Comparison of ENCODE assay signal across 22 mouse cellular contexts in the genomic region with DNA sequence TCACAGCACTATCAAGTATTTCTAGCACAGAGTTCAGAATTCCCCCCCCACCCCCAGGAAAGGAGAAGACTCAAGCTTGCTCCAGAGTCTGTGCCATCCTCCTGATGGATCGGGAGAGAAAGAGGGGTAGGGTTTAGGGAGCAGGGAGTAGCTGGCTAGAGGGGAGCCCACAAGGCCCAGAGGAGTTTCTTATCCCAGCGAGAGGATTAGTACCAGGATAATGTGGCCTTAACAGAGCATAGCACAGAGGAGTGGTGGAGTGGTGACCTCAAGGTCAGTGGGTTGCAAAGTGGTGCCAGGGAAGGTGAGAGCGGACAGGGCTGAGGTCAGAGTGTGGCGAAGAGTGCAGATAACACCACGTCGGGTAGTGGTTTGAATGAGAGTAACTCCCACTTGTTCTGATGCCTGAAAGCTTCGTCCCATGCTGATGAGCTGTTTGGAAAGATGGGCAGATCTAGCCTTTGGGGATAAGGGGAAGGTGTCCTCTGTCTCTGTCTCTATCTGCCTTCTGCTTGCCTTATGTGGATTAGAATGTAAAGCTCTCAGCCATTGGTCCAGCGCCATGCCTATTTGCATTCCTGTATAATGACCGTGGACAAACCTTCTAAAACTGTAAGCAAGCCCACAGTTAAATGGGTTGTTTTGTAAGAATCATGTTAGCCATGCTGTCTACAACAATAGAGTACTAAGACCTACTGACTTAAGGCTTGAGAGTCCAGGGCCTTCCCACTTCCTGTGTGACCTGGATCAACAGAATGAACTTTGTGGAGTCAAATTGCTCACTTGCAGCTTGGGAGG. TPM values are rescaled to one million over a fixed set of nuclear protein-coding genes. Genes with fewer than 3 reads are reported as not detected.
DNase-seq lines count a peak whose midpoint lies in the region; ATAC-seq lines count a peak whose summit lies in the region.
"Had no signal": no experiment of that assay in that cellular context is flagged by ENCODE, and none has a peak within 500 bp of the region (broad histone marks: within the 10 kb centered on the region; RNA-seq: fewer than 3 reads in every experiment).

No protein-coding gene starts in this region.

- ATAC-seq in heart, embryonic 13.5 days (ENCODE audit: extremely low read depth, insufficient number of reproducible peaks, low FRiP score, low TSS enrichment) = no peak
- peak; percentile 56; the same call in 1 of the 2 replicates for ATAC-seq in limb, embryonic 12.5 days (ENCODE audit: insufficient number of reproducible peaks, insufficient read depth, low FRiP score, low TSS enrichment, low read depth)
- ATAC-seq: CD4-positive, CD25-positive, alpha-beta regulatory T cell, adult 4 months; forebrain, embryonic 14.5 days; hindbrain, embryonic 16.5 days; intestine, embryonic 15.5 days had no signal

- H3K9me3 ChIP-seq in heart, embryonic 13.5 days = no peaks in the 10 kb centered on the region
- no peaks in the 10 kb centered on the region for H3K9me3 ChIP-seq in limb, embryonic 12.5 days
- H3K9me3 ChIP-seq in limb, embryonic 10.5 days (replicated peaks) = no peaks in the 10 kb centered on the region
- H3K9me3 ChIP-seq: hindbrain, embryonic 10.5 days; intestine, embryonic 15.5 days; limb, embryonic 15.5 days had no signal

- H3K4me3 ChIP-seq in heart, embryonic 13.5 days = no peak overlapping the region
- no peak overlapping the region for H3K4me3 ChIP-seq in limb, embryonic 12.5 days (replicated peaks)
- H3K4me3 ChIP-seq in limb, embryonic 10.5 days = no peak overlapping the region
- H3K4me3 ChIP-seq: hindbrain, embryonic 10.5 days; intestine, embryonic 15.5 days; limb, embryonic 15.5 days had no signal

- H3K27ac ChIP-seq in heart, embryonic 13.5 days (replicated peaks) = 0 out of 2 replicates have a peak overlapping the region, but pooled peaks have one; percentile 16
- H3K27ac ChIP-seq in limb, embryonic 12.5 days = no peak overlapping the region
- no peak overlapping the region for H3K27ac ChIP-seq in limb, embryonic 10.5 days
- H3K27ac ChIP-seq: hindbrain, embryonic 10.5 days; intestine, embryonic 15.5 days; limb, embryonic 15.5 days; stomach, postnatal 0 days had no signal

- H3K4me2 ChIP-seq in heart, embryonic 13.5 days = no peak overlapping the region
- H3K4me2 ChIP-seq in limb, embryonic 12.5 days = no peak overlapping the region
- H3K4me2 ChIP-seq: intestine, embryonic 15.5 days; limb, embryonic 15.5 days had no signal

- intact Hi-C loops in heart, postnatal 25 days (cut with DNase I) = loop anchor here (5.0 kb wide), 1 partner anchor 34 kb away; no protein-coding TSS in a partner anchor

- H3K4me1 ChIP-seq in heart, embryonic 13.5 days = peaks cover 74% of the 10 kb centered on the region
- 0 out of 2 replicates have a peak, but pooled peaks cover 6% of the 10 kb centered on the region for H3K4me1 ChIP-seq in limb, embryonic 12.5 days (replicated peaks)
- no peaks in the 10 kb centered on the region for H3K4me1 ChIP-seq in limb, embryonic 10.5 days
- H3K4me1 ChIP-seq: intestine, embryonic 15.5 days had no signal

- peak; percentile 29 for DNase-seq in embryo, embryonic 10 days (ENCODE audit: low spot score)
- no peak for DNase-seq in embryo, embryonic 11 days
- no peak for DNase-seq in heart, postnatal 25 days (ENCODE audit: low spot score)
- no peak for DNase-seq in limb, embryonic 10.5 days (ENCODE audit: low spot score)
- DNase-seq in NIH3T3 (ENCODE audit: low read depth) = peak; percentile 59
- no peak for DNase-seq in adrenal gland, postnatal 4 days (ENCODE audit: low spot score in 2 of 2)
- DNase-seq: adrenal gland, postnatal 25 days; cerebellum, postnatal 10 days; gastrocnemius, postnatal 10 days; kidney, adult 8-10 months; lung, postnatal 4 days; right cerebral cortex, postnatal 14 days had no signal

- 51% methylated on average over 9 of the region's 9 CpGs for WGBS in heart, embryonic 13.5 days
- 73% methylated on average over 9 of the region's 9 CpGs for WGBS in limb, embryonic 12.5 days
- 68% methylated on average over 9 of the region's 9 CpGs for WGBS in limb, embryonic 10.5 days

- no peaks in the 10 kb centered on the region for H3K27me3 ChIP-seq in heart, embryonic 13.5 days (replicated peaks)
- H3K27me3 ChIP-seq in limb, embryonic 12.5 days = no peaks in the 10 kb centered on the region
- H3K27me3 ChIP-seq in limb, embryonic 10.5 days (ENCODE audit: low read depth, poor library complexity, severe bottlenecking) = no peaks in the 10 kb centered on the region
- H3K27me3 ChIP-seq: intestine, embryonic 15.5 days; limb, embryonic 15.5 days had no signal

- peaks cover 5% of the 10 kb centered on the region; the same call in 1 of the 2 replicates for H3K36me3 ChIP-seq in heart, embryonic 13.5 days
- no peaks in the 10 kb centered on the region for H3K36me3 ChIP-seq in limb, embryonic 12.5 days
- H3K36me3 ChIP-seq in limb, embryonic 10.5 days = no peaks in the 10 kb centered on the region
- H3K36me3 ChIP-seq: intestine, embryonic 15.5 days had no signal

- 0 out of 2 replicates have a peak overlapping the region, but pooled peaks have one; percentile 29 for H3K9ac ChIP-seq in heart, embryonic 13.5 days
- no peak overlapping the region for H3K9ac ChIP-seq in limb, embryonic 12.5 days (replicated peaks)
- H3K9ac ChIP-seq: intestine, embryonic 15.5 days had no signal

RNA-seq across cellular contexts. Expression of a gene that starts 38.7 kb away (rescaled TPM):
- polyA plus RNA-seq in heart, embryonic 13.5 days (2015; fragmentation: Nextera tagmentation; extraction: Ambion mirVana) = 13.4 and 16.3 TPM in 2 replicates
- total RNA-seq in heart, postnatal 25 days (2021) = 10 to 100 TPM; 57.1 to 57.9 TPM
- 6.7 and 6.8 TPM in 2 replicates for polyA plus RNA-seq in limb, embryonic 12.5 days (2016; fragmentation: Nextera tagmentation; extraction: Ambion mirVana)
- 2.5 and 3.6 TPM in 2 replicates for polyA plus RNA-seq in limb, embryonic 10.5 days (2016; fragmentation: Nextera tagmentation; extraction: Ambion mirVana)
- total RNA-seq in adrenal gland, postnatal 4 days (2021) = 10 to 100 TPM; 20.5 to 24.6 TPM
- total RNA-seq: granulocyte monocyte progenitor cell, adult 5-6 weeks had no signal
- polyA plus RNA-seq: CD4-positive, CD25-positive, alpha-beta regulatory T cell, adult 4 months had no signal

Comparison
In these comparisons a context has a peak if more than half of its experiments do, and no peak if none do; other contexts are left out.
1. DNase-seq: peak in embryo, embryonic 10 days (single experiment) and NIH3T3 (single experiment); none in embryo, embryonic 11 days (single experiment), heart, postnatal 25 days (single experiment), limb, embryonic 10.5 days (single experiment) and adrenal gland, postnatal 4 days (0 of 2).